Comparison of ENCODE assay signal across 8 mouse cellular contexts in the genomic region with DNA sequence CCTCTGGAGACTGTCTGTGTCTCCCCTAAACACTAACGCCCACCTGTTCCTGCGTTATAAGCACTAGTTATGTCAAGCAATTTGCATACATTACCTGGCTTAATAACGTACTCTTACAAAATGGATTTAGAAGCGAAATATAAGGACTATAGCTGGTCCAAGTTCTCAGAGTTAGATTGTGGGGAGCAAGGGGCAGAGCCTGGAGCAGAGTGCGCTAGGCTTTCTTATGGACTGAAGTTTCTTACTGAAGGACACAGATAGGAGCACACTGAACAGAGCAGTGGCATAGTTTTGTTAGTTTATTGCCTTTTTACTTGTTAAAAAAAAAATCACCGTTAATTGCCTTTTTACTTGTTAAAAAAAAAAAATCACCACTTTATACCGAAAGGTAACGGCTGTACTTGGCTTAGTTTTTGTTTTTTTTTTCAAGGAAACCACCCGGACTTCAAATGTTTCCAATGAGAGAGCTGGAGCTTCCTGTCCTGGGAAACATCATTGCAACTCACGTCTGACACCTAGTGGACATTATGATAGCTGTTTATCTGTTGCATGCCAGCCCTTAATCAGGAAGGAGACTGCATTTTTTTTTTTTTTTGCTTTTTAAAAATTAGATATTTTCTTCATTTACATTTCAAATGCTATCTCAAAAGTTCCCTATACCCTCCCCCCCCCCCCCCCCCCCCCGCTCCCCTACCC. TPM values are rescaled to one million over a fixed set of nuclear protein-coding genes. Genes with fewer than 3 reads are reported as not detected.
DNase-seq lines count a peak whose midpoint lies in the region; ATAC-seq lines count a peak whose summit lies in the region.

No protein-coding gene starts in this region.

- no peak overlapping the region for H3K4me3 ChIP-seq in neural tube, embryonic 14.5 days (ENCODE audit: low read depth, low read length)

- H3K36me3 ChIP-seq in neural tube, embryonic 14.5 days (ENCODE audit: control insufficient read depth, insufficient read depth, low read length), result no peaks in the 10 kb centered on the region

- 0 out of 2 replicates have a peak, but pooled peaks have one; percentile 35 for ATAC-seq in frontal cortex, adult (ENCODE audit: low TSS enrichment)
- peak; percentile 41; the same call in 1 of the 2 replicates for ATAC-seq in neural tube, embryonic 14.5 days (ENCODE audit: low read depth)

- no peak for DNase-seq in frontal cortex, postnatal 25 days (ENCODE audit: low spot score in 2 of 2)
- DNase-seq in 3T3-L1 (ENCODE audit: low read depth, low spot score) (peak; percentile 95), adipocyte (ENCODE audit: low spot score) (peak; percentile 89)
- peak; percentile 79 for DNase-seq in forelimb bud, embryonic 11.5 days (ENCODE audit: low read depth, low spot score)
- peak; percentile 54 to 73 for DNase-seq in left cerebral cortex, postnatal 25 days (ENCODE audit: low spot score in 2 of 2)
- DNase-seq in urinary bladder, adult 18-20 months (ENCODE audit: low spot score in 2 of 2), result no peak

- no peaks in the 10 kb centered on the region for H3K9me3 ChIP-seq in neural tube, embryonic 14.5 days (ENCODE audit: control insufficient read depth, low read length)

- H3K4me2 ChIP-seq in neural tube, embryonic 14.5 days (ENCODE audit: low read depth, low read length), result no peak overlapping the region

- intact Hi-C loops in left cerebral cortex, postnatal 25 days (cut with DNase I), result loop anchor here (2.0 to 5.0 kb wide), 2 partner anchors 96 to 208 kb away; partner anchors contain the start of genes Tex10 and Tmeff1

- no peak overlapping the region for H3K27ac ChIP-seq in neural tube, embryonic 14.5 days (ENCODE audit: low read depth, low read length)

- WGBS in neural tube, embryonic 14.5 days, result 47% methylated on average over 10 of the region's 11 CpGs

- H3K9ac ChIP-seq in neural tube, embryonic 14.5 days (replicated peaks; ENCODE audit: low read depth, low read length), result no peak overlapping the region

- no peaks in the 10 kb centered on the region for H3K27me3 ChIP-seq in neural tube, embryonic 14.5 days (ENCODE audit: control insufficient read depth, insufficient read depth, low read length)

- no peaks in the 10 kb centered on the region for H3K4me1 ChIP-seq in neural tube, embryonic 14.5 days (ENCODE audit: control insufficient read depth, insufficient read depth, low read length)

RNA-seq across cellular contexts. Expression of gene Cavin4, which starts 17.5 kb away (rescaled TPM):
- total RNA-seq in left cerebral cortex, postnatal 25 days (2021), result 1 to 10 TPM; 1.5 to 2.2 TPM
- polyA plus RNA-seq in neural tube, embryonic 14.5 days (2014; fragmentation: Nextera tagmentation; extraction: Ambion mirVana), result 2.7 TPM in 2 replicates

Comparison
In these comparisons a context has a peak if more than half of its experiments do, and no peak if none do; other contexts are left out.
1. DNase-seq: peak in 3T3-L1 (single experiment), adipocyte (single experiment), forelimb bud, embryonic 11.5 days (single experiment) and left cerebral cortex, postnatal 25 days (2 of 2); none in frontal cortex, postnatal 25 days (0 of 2) and urinary bladder, adult 18-20 months (0 of 2).